Mouse (Mus musculus): Measurements from ENCODE around the gene Ppp2r5c.

GRCm38 (mm10) chr12:110463711-110464110 is 16.8 kb downstream of the Ppp2r5c start:
- TF ChIP-seq CTCF (IDR thresholded peaks at IDR 0.05; ENCODE audit: borderline replicate concordance, insufficient read depth, low read length) (no peak), POLR2A (IDR thresholded peaks at IDR 0.05; ENCODE audit: low read depth, low read length) (no peak)
